Mouse (Mus musculus): ENCODE results near the gene Tmc2. TPM values are rescaled to one million over a fixed set of nuclear protein-coding genes. Genes with fewer than 3 reads are reported as not detected.

Gene Tmc2
- 0.16 TPM for polyA plus RNA-seq (2017; shearing (Covaris generic))

DNA sequence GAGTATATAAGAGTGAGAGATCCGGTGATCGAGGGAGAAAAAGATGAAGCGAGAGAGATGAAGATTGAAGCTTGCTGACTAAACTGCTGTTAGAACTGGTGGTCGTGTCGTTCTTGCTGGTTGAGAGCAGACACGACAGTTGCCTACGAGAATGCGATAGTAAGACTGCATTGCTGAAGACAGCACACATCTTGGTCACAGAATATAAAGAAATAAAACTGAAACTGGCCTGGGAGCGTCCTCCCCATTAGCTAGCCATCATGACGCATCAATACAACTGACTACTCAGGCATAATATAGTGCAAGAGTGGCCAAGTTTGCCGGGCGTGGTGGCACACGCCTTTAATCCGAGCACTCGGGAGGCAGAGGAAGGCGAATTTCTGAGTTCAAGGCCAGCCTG is at the start of gene Tmc2:
Tmc2 (plus strand) TSS at position 301 of the 400 bp plus-strand sequence.

DNA sequence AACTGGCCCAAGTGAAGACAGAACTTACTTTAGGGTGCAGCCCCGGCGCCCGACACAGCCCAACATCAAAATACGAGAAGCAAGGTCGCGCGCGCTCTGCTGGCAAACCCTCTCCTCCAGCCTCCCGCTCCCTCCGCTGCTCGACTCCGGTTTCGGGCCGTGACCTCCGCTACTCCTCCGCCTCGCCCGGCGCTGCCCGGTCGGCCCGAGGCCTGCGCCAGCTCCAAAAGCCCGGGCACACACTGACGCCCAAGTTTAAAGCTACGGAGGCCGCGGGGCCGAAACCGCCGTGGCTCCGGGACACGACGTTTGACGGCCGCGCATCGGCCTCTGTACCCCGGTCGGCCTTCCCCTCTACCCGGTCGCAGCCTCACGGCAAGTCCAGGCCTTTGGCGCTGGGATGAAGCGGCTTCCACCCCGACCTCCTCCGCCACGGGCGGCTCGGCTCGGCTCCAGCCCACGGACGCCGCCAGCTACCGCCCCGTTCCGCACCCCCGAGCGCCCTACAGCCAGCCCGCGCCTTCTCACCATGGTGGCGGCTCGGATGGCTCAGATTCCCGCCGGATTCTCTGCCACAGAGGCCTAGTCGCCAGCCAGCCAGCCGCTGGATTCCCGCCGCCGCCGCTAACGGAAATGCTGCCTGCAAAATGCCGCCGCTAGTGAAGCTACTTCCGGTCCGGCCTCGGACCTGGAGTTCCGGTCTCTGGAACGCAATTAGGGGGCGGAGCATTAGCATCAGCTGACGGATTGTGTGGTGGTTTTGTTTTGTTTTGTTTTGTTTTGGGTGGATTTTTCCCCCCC is 16.1 kb upstream of the Tmc2 start, which contains the start of gene Snrpb:
Snrpb (minus strand) TSS at position 698 of the 801 bp plus-strand sequence.

GRCm38 (mm10) chr2:130274149-130274861 is 79.3 kb downstream of the Tmc2 start, which contains the start of gene Nop56:
Gene Nop56, plus strand, starts transcription at chr2:130274430.

DNA sequence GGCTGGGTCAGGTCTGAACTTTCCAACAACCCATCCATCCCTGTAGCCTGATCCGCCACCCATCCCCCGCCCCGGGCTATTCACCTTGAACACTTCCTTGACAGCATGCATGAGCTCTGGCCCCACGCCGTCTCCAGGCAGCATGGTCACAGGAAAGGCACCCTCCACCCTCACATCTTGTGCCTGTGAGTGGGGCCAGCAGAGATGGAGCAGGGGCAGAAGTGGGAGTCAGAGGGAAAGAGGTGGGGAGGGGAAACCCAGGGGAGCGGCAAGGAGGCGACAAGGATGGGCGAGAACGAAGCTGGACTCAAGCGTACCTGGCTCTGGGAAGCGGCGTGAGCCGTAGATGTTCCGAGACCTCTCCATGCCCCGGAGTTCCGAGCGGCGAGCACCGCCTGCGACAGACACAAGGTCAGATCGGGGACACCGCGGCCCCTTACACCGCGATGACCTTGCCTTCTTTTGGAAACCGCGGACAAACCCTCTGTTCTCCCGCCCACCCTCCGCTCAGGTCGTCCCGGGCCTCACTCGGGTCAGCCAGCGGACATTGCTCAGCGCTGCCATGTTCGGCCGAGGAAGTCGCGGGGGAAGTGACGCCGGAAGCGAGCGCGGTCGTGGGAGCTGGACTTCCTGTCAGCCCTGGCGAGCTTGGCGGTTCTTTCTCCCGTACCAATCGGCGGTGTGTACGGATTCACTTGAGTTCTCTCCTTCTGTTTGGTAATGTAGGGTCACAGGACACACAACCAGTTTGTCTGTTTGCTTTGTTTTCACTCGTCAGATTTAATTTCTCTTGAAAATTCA is 89.1 kb downstream of the Tmc2 start, which contains the start of gene Idh3b:
Idh3b (minus strand) TSS at position 694 of the 801 bp plus-strand sequence.

GRCm38 (mm10) chr2:130294936-130295277 is 99.9 kb downstream of the Tmc2 start, which contains the start of gene Ebf4:
Gene Ebf4, plus strand, starts transcription at chr2:130295169.

Other genes starting within 250 kb of the Tmc2 start
- gene Tgm3, start 182.8 kb upstream of the Tmc2 start, polyA plus RNA-seq (2017; shearing (Covaris generic)) = not detected
- gene Tgm6, start 82.8 kb upstream of the Tmc2 start, polyA plus RNA-seq (2017; shearing (Covaris generic)) = not detected
- 355 TPM for gene Snrpb, start 15.8 kb upstream of the Tmc2 start, polyA plus RNA-seq (2017; shearing (Covaris generic))
- gene Nop56, start 79.2 kb downstream of the Tmc2 start, polyA plus RNA-seq (2017; shearing (Covaris generic)) = 386 TPM
- 123 TPM for gene Idh3b, start 89.4 kb downstream of the Tmc2 start, polyA plus RNA-seq (2017; shearing (Covaris generic))
- not detected for gene Ebf4, start 100.0 kb downstream of the Tmc2 start, polyA plus RNA-seq (2017; shearing (Covaris generic))
- 0.32 TPM for gene Cpxm1, start 202.4 kb downstream of the Tmc2 start, polyA plus RNA-seq (2017; shearing (Covaris generic))
- not detected for gene Gm28372, start 210.0 kb downstream of the Tmc2 start, polyA plus RNA-seq (2017; shearing (Covaris generic))
- not detected for gene 1700020A23Rik, start 210.1 kb downstream of the Tmc2 start, polyA plus RNA-seq (2017; shearing (Covaris generic))
- gene Tmem239, start 211.3 kb downstream of the Tmc2 start, polyA plus RNA-seq (2017; shearing (Covaris generic)) = not detected
- 266 TPM for gene Vps16, start 229.1 kb downstream of the Tmc2 start, polyA plus RNA-seq (2017; shearing (Covaris generic))
- gene Pced1a, start 229.5 kb downstream of the Tmc2 start, polyA plus RNA-seq (2017; shearing (Covaris generic)) = 13.9 TPM

Measured in effector memory CD4-positive, alpha-beta T cell, adult 7 months (primary cell).